Mouse (Mus musculus) layer of hippocampus, adult 9-11 months (tissue): ENCODE data around the gene Pip4k2a.

ENCODE experiments used
- DNase-seq: peaks from one replicate; pipeline ENCODE4 v3.0.0; 2022

The Pip4k2a gene

GRCm38 (mm10) chr2:18979046-18979445 is 18.9 kb downstream of the Pip4k2a start:
- DNase-seq, result no peak

GRCm38 (mm10) chr2:18977201-18977805 is 20.6 kb downstream of the Pip4k2a start:
- DNase-seq, result no peak

- peak; percentile 58 for DNase-seq
Observed at GRCm38 (mm10) chr2:18976175-18976574, 21.8 kb downstream of the Pip4k2a start.

GRCm38 (mm10) chr2:18974882-18975645 is 22.9 kb downstream of the Pip4k2a start:
- no peak for DNase-seq

- no peak for DNase-seq
Observed at GRCm38 (mm10) chr2:18971564-18971963, 26.4 kb downstream of the Pip4k2a start.

GRCm38 (mm10) chr2:18970461-18970860 is 27.5 kb downstream of the Pip4k2a start:
- no peak for DNase-seq

- DNase-seq, result no peak
Observed at GRCm38 (mm10) chr2:18969066-18969681, 28.8 kb downstream of the Pip4k2a start.

GRCm38 (mm10) chr2:18967451-18968063 is 30.4 kb downstream of the Pip4k2a start:
- no peak for DNase-seq

GRCm38 (mm10) chr2:18966566-18966965 is 31.4 kb downstream of the Pip4k2a start:
- no peak for DNase-seq

- DNase-seq, result no peak
Observed at GRCm38 (mm10) chr2:18965950-18966349, 32.0 kb downstream of the Pip4k2a start.

GRCm38 (mm10) chr2:18965108-18965507 is 32.8 kb downstream of the Pip4k2a start:
- DNase-seq, result no peak

GRCm38 (mm10) chr2:18963286-18964040 is 34.5 kb downstream of the Pip4k2a start:
- no peak for DNase-seq

- no peak for DNase-seq
Observed at GRCm38 (mm10) chr2:18962502-18962901, 35.4 kb downstream of the Pip4k2a start.

GRCm38 (mm10) chr2:18960376-18960973 is 37.5 kb downstream of the Pip4k2a start:
- no peak for DNase-seq

- DNase-seq, result no peak
Observed at GRCm38 (mm10) chr2:18959558-18959957, 38.4 kb downstream of the Pip4k2a start.

GRCm38 (mm10) chr2:18959008-18959407 is 38.9 kb downstream of the Pip4k2a start:
- no peak for DNase-seq

GRCm38 (mm10) chr2:18958501-18958900 is 39.4 kb downstream of the Pip4k2a start:
- DNase-seq, result no peak

- no peak for DNase-seq
Observed at GRCm38 (mm10) chr2:18958044-18958443, 39.9 kb downstream of the Pip4k2a start.

GRCm38 (mm10) chr2:18957459-18957858 is 40.5 kb downstream of the Pip4k2a start:
- no peak for DNase-seq

GRCm38 (mm10) chr2:18956945-18957344 is 41.0 kb downstream of the Pip4k2a start:
- DNase-seq, result no peak

GRCm38 (mm10) chr2:18956424-18956823 is 41.5 kb downstream of the Pip4k2a start:
- DNase-seq, result no peak

GRCm38 (mm10) chr2:18955671-18956070 is 42.3 kb downstream of the Pip4k2a start:
- no peak for DNase-seq
